Mouse (Mus musculus): ENCODE measurements around the gene Gm20388.

DNA sequence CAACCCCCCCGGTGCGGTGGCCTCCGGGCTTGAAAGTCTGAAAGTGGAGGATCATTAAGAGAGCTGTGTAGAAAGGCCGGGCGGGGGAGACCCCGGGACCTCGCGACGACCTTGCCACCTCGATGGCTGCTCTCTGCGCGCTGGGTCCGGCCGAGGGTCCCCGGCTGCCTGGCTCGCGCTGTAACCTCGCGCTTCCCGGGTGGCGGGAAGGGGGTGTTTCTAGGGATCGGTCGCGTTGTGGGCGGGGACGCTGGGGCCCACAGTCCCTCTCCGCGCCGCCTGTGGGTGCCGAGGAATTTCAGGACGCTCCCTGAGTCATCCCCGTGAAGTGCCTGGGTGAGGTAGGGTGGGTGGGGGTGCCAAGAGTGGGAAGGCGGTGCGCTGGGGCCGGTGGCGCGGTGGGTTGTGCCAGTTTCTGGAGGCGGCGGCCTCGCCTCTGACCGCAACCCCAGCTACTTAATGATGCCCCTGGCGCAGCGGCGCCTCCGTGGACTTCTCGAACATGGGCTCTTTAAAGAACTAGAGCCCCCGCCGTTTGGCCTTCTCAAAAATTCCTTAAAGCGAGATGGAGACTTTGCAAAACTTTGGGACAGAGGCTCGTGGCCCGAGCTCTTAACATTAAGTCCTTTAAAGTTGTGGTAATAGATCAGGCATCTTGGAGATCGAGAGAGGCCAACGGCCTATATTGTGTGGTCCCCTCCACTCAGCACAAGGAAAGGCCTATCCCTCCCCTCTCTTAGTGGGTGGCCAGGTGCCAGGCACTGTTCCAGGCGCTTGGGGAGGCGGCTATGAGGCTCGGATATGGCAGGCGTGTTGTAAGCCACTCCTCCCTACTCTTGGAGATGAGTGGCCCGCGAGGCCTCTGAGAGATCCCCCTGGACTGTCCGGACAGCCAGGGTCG, 625.9 kb downstream of the Gm20388 start:
- TF ChIP-seq POLR2A (IDR thresholded peaks at IDR 0.05; ENCODE audit: low read depth, low read length), result no peak
- no peak for TF ChIP-seq CTCF (conservative IDR thresholded peaks at IDR 0.05; ENCODE audit: insufficient read depth, insufficient read length, low read depth, low read length)

Data from kidney, adult 2 months (tissue).